Mouse (Mus musculus) adrenal gland, postnatal 36 days (tissue): Measurements from ENCODE around the gene Ssc5d. TPM values are rescaled to one million over a fixed set of nuclear protein-coding genes. Genes with fewer than 3 reads are reported as not detected.
A peak's percentile ranks its signal among the peaks of the same experiment; 100 is the strongest.

Source experiments
- DNase-seq, 2 experiments: peaks; one replicate each; pipeline ENCODE4 v3.0.0; 2021; ENCODE audit warnings: mixed read lengths in 1 of 2
- total RNA-seq, 2 experiments: library from RNA; stranded (reverse); gene quantifications; 2 replicates each; pipeline ENCODE4 v1.2.3; 2021

Gene Ssc5d
- total RNA-seq, 2 experiments from 2014 or later = 1.7 to 2.7 TPM

DNA sequence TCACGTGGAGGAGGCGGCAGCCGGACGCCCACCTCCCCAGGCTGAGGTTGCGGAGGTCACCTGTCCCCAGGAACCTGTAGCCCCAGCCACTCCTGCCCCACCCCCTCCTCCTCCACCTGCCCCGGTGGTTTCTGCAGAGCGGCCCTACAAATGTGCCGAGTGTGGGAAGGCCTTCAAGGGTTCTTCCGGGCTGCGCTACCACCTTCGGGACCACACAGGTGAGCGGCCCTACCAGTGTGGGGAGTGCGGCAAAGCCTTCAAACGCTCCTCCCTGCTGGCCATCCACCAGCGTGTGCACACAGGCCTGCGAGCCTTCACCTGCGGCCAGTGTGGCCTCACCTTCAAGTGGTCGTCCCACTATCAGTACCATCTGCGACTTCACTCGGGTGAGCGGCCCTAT, 5.6 kb upstream of the Ssc5d start:
- no peak for DNase-seq

DNA sequence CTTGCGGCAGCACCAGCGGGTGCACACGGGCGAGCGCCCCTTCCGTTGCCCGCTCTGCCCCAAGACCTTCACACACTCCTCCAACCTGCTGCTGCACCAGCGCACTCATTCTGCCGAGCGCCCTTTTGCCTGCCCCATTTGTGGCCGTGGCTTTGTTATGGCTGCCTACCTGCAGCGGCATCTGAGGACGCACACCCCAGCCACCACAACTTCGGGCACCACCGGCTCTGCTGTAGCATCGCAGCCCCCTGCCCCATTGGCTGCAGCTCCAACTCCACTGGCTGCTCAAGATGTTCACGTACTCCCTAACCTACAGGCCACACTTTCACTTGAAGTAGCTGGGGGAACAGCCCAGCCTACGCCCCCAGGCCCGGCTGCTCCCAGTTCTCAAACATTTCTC, 5.1 kb upstream of the Ssc5d start:
- no peak for DNase-seq

DNA sequence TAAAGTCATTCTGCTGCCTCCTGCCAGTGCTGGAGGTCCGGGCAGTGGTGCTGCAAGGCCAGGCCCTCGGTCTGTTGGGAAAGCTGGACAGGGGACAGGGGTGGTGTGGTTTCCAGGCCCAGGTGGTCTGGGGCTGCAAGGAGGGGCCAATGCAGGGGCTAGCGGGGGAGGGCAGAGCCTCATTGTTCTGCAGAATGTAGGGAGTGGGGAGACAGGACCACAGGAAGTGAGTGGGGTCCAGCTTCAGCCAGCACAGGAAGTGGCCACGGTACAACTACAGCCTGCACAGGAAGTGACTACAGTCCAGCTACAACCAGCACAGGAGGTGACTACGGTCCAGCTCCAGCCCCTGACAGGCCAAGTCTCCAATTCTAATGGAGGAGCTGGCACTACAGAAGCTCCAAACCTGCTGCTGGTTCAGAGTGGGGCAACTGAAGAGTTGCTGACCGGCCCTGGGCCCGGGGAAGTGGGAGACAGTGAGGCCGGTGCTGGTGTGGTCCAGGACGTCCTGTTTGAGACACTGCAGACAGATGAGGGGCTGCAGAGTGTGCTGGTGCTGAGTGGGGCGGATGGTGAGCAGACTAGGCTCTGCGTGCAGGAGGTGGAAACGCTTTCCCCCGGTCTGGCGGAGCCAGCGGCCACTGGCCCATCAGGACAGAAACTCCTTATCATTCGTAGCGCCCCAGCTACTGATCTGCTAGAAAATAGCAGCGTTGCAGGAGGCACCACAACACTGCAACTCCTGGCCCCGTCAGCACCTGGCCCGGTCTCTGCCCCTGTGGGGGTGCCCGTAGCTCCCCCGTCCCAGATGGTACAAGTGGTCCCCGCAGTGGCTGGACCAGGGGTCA, 4.4 kb upstream of the Ssc5d start:
- DNase-seq = no peak

DNA sequence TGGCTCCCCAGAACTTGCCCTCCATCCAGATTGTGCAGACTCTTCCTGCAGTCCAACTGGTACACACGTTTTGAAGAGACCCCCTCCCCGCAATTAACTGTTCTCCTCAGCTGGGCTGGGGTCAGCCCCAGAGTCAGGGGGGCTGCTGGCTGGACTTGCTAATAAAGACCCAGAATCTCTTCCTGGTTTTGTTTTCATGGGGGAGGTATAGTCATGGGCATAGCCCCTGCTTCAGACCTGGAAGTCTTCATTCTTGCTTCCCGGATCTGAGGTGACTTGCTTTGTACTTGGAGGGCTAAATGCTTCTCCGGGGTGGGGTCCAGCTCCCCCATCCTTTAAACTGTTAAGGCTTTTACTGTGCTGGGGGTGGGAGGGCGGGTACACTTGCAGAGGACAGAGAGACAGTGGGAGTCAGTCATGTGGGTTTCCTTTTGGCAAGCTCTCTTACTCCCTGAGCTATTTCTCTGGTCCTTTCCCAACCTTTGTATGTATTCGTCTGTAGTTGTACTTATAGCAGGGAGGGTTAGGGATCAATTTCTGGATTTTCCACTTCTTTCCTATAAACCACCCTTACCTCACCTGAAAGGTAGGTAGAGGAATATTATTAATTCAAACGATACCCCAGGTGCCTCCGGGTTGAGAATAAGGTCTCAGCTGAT, 3.6 kb upstream of the Ssc5d start, which contains the start of gene Nat14:
Nat14 (plus strand) TSS at position 205 of the 659 bp plus-strand sequence.
- no peak for DNase-seq

DNA sequence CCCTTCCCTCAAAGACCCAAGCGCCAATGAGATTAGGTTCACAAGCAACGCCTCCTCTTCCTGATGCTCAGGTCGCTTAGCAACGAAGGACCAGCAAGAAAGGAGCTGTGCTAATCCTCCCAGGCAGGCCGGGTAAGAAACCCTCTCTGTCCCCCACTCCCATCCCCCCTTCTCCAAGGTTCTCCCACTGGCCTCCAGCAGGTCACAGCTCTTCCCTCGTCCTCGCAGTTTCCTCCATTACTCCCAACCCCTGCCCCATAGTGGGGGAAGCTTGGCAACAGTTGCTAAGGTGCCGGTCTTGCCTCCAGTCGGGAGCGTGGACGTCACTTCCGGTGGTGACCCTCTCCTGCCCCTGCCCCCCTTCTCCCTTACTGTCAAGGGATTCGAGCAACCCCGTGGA, 3.1 kb upstream of the Ssc5d start:
- DNase-seq = peak; percentile 73 to 84

DNA sequence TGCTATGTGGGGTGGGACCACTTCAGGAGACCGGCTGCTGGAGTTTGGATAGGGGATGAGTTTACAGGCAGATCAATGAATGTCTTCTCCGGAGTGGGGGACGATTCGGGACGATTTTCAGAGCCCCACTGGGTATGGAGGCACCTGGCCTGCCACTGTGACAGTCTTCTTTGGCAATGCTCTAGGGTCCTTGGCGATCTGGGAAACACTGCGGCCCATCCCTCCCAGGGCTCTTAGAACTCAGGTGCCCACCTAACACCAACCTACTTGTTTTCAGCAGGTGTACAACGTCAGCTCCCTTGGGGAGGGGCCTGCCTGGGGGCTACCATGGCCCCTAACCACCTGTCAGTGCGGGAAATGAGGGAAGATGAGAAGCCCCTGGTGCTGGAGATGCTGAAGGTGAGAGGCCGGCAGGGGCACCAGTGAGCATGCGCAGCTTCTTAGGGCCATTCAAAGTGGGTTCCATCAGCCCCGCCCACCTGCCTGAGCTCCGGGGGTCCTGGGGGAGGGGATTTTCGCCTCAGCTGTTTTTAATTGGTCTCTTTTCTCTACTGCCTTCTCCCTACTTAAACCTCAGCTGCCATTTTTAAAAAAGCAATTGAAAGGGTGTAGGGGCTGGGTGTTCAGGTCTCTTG, 2.5 kb upstream of the Ssc5d start:
- DNase-seq = peak; percentile 39 to 60

DNA sequence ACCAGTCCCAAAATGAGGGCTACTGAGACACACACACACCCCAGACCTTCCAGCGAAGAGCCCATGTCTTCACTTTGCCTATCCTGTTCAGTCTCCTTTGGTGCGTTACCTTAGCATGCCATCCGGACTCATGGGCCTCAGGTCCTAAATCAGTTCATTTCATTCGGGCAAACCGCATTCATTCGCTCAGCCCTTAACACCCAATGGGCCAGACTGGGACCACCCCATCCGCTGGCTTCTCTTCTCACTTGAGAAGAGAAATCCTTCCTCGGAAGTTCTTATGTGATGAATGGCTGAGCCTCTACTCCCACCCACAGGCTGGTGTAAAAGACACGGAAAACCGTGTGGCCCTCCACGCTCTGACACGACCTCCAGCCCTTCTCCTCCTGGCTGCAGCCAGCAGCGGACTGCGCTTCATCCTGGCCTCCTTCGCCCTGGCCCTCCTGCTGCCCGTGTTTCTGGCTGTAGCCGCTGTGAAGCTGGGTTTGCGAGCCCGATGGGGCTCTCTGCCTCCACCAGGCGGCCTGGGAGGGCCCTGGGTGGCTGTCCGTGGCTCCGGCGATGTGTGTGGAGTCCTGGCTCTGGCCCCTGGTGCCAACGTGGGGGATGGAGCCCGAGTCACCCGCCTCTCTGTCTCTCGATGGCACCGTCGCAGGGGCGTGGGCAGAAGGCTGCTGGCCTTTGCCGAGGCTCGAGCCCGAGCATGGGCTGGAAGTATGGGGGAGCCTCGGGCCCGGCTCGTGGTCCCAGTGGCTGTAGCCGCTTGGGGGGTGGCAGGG, 1.8 kb upstream of the Ssc5d start:
- DNase-seq = peak; percentile 75 to 78

DNA sequence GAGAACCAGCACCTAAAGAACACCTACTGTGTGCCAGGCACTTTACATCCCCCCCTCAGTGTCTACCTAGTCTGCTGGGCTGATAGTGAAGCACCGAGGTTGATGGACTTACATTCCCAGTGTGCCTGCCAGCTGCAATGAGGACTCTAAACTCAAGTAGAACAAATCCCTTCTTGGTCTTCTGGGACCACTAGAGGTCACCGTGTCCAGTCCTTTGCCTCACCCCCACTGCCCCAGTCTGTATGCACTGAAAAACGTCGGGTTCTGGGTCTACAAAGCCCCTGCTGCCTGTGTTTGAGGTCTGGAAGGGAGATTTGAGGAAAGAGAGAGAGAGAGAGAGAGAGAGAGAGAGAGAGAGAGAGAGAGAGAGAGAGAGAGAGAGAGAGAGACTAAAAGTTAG, 1.1 kb upstream of the Ssc5d start:
- DNase-seq = no peak

DNA sequence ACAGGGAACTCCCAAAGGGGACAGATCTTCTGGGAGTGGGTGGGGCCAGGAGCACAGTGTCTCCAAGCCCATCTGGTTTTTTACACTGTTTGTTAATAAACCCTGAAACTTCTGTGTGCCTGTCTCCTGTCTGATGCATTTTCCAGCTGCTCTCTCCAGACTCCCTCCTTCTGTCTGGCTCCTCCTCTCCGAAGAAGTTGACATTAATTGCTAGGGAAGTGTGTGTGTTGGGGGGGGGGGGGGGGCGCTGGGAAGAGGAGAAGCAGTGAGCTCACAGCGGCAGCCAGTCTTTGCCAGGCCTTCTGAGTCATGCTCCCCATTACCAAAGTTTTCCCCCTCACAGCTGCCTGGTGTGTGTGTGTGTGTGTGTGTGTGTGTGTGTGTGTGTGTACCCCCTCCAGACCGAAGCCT, 689 bp upstream of the Ssc5d start:
- peak; percentile 61 to 71 for DNase-seq

DNA sequence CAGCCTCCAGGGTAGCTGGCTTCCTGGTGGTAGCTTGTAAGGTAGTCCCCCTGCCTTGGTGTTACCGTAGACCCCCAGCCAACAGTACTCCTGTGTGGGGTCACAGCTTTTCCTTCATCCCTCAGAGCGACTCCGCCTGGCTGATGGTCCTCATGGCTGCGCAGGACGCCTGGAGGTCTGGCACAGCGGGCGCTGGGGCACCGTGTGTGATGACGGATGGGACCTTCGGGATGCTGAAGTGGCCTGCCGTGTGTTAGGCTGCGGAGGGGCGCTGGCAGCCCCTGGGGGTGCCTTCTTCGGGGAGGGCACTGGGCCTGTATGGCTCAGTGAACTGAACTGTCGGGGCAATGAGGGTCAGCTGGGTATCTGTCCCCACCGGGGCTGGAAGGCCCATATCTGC, 1.3 kb downstream of the Ssc5d start:
- DNase-seq = no peak

DNA sequence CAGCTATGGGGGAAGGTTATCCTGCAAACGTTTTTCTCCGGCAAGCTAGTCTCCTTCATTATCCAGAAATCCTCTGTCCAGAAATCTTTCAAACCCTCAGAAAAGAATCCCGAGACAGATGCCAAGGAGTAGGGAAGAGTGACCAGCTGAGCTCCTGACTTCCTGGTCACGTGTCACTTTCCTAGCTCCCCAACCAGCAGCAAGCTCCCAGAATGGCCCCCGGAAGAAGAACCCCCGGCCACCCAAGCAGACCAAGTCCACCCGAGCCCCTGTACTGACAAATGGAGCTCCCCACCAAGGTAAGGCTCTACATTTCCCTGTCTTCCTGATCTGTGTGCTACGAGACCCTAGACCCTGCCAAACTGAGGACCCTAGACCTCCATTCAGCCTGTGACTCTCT, 2.1 kb downstream of the Ssc5d start:
- no peak for DNase-seq

DNA sequence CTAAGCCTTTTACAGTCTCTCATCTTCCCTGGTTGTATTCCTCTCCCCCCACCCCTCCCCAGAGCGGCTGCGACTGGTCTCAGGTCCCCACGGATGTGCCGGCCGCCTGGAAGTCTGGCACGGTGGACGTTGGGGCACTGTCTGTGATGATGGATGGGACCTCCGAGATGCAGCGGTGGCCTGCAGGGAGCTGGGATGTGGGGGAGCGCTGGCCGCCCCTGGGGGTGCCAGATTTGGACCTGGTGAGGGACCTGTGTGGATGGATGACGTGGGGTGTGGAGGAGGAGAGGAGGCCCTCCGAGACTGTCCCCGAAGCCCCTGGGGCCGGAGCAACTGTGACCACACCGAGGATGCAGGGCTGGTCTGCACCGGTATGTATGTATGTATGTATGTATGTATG, 2.7 kb downstream of the Ssc5d start:
- DNase-seq = no peak

DNA sequence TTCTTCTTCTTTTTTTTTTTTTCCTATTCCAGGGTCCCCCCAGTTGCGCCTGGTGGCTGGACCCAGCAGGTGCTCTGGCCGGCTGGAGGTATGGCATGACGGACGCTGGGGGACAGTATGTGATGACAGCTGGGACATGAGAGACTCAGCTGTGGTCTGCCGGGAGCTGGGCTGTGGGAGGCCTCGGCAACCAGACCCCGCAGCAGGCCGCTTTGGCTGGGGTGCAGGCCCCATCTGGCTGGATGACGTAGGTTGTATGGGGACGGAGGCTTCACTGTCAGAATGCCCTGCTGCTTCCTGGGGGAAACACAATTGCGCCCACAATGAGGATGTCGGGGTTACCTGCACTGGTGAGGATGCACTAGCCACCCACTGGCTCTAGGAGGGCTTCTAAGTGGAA, 7.5 kb downstream of the Ssc5d start:
- no peak for DNase-seq

DNA sequence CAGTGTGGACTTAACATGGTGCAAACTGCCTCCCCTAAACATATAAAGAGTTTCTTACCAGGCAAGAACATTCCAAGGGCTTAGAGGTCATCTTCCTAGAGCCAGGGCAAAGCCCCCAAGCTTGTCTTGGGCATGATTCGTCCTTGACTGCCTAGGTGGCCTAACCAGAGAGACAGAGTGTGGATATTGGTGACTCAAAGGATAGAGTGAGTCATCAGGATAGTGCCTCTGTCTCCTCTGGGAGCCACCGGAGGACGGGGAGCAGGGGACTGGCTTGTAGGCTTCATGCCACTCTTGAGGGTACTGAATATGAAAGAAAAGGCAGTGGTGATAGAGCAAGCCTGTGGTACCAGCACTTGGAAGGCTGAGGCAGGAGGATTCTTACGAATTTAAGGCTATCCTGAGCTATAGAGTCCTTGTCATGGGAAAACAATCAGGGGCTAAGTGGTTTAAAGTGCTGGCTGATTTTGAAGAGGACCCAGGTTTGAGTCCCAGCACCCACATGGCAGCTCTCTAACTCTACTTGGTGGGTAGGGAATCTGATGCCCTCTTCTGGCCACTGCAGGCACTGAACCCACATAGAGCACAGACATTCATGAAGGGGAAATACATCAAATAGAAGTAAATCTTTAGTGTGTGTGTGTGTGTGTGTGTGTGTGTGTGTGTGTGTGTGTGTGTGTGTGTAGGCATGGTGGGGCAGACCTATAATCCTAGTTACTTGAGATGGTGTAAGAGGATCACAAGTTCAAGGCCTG, 8.8 kb downstream of the Ssc5d start:
- peak; percentile 33 to 43 for DNase-seq

DNA sequence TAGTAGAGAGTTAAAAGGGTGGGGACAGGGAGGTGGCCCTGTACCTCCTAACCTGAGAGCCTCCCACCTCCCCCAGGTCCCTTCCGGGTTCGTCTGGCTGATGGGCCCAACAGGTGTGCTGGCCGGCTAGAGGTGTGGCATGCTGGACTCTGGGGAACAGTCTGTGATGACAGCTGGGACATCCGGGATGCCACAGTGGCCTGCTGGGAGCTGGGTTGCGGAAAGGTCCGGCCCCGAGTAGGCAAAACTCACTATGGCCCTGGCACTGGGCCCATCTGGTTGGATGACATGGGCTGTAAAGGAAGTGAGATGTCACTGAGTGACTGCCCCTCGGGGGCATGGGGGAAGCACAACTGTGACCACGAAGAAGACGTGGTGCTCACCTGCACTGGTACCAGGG, 11.2 kb downstream of the Ssc5d start:
- no peak for DNase-seq

DNA sequence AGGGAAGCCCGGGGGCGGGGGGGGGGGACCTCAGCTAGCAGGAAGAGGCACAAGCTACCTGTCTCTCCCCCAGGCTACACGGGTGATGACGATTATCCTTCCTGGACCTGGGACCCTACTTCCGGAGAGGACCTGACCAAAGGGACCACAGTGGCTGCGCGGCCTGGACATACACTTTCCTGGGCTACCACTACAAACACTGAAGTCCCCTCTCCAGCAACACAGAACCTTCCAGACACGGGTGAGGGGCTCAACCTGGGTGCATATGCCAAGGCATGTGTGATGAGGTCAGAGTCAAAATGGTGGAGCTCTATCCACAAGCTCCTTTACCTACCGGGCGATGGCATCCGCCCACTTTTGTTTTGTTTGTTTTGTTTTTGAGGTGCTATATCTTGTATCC, 11.8 kb downstream of the Ssc5d start:
- DNase-seq = no peak

DNA sequence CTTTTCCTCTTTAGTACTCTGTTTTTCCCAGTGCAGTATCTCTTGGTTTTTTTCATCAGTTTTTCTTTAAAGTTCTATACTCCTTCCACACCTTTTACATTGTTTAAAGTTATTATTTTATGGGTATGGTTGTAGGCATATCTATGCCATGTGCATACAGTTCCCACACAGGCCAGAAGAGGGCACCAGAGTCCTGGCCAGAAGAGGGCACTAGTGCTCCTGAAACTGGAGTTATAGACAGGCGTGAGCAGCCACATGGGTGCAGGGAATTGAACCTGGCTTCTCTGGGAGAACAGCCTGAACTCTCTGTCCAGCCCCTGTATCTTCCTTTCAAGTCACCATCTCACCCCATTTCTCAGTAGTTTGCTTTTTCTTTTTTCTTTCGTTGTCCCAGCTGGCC, 12.9 kb downstream of the Ssc5d start:
- DNase-seq = peak; percentile 83 to 86

DNA sequence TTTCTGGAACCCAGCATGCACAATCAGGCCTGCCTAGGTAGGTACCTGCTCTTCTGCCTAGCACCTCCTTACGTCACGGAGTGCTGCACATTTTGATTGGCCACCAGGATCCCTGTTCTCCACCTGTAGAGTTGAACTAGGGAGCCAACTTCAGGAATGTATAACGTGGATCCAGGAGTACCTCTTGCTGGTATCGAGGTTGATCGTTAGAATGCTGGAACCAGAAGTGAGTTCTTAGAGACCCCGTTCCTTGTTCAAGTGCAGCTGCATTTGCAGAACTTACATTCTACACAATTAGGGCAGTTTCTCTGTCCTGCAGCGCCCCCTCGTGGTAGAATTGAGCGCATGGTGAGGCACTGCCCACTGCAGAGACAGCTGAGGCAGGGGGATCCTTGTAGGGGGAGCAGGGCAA, 14.5 kb downstream of the Ssc5d start:
- peak; percentile 87 to 89 for DNase-seq

DNA sequence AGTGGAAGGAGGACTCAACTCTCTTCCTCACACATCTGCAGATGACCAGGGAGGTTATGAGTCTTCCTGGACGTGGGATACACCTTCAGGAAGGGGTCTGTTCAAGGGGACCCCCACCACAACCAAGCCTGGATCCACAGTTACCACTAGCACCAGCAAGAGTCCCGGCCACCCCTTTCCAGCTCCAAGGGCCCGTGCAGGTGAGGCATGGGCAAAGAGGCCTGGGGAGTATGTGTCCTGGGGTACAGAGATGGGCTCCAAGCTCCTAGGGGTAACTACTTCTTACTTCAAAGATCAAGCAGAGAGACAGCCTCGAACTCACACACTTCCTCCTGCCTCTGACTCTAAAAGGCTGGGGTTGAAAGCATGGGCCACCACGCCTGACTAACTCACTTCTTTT, 17.1 kb downstream of the Ssc5d start:
- DNase-seq = no peak

DNA sequence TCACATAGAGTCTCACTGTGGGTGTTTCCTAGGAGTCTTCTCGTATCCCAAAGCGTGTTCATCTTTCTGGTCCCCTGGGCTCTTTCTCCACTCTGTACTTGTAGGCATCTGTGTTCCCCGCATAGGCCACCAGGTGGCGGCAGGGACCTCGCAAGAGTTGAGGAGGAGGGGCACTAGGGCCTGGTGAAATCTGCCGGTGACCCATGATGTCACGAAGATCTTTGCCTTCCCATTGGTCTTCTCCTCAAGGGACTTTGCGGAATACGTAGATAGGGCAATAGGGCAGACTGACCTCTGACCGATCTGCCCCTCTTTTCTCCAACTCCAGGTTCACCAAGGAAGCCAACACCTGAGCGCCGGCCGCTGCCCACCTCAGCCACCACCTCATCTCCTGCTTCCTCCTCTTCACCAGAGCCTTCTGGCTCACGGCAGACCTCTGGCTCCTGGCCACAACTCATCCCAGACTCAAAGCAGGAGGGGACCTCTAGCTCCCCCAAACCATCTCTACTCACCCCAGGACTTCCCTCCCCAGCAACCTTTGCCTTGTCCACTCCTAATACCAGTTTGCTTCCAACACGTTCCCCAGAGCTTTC, 17.7 kb downstream of the Ssc5d start:
- DNase-seq = peak; percentile 94 to 95

DNA sequence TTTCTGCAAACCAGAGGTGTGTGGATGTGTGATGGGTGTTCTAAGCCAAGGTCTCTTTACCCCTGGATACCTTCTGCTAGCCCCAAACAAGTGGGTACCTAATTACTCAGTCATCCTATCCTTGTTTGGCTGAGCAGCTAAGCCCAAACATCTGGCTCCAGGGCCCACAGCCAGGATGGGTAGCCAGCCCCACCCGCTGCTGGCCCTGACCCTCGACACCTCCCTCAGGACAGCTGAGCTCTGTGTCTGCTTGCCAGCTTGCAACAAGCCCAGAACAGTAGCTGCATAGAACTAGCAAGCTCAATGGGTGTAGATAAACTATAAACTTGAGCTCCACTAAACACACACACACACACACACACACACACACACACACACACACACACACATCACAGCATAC, 22.3 kb downstream of the Ssc5d start:
- peak; percentile 77 to 80 for DNase-seq
